Mouse (Mus musculus) kidney, embryonic 15.5 days (tissue): ENCODE data around the gene Dus3l. TPM values are rescaled to one million over a fixed set of nuclear protein-coding genes. Genes with fewer than 3 reads are reported as not detected.
A peak's percentile ranks its signal among the peaks of the same experiment; 100 is the strongest.

Experiments
- ATAC-seq: fragments of 200-750 bp; cut with Nextera tagmentation; replicated peaks from 2 replicates; pipeline ENCODE4 v1.8.0; 2017; ENCODE audit warnings: moderate TSS enrichment; ENCODE audit not compliant: low FRiP score
- H3K27ac ChIP-seq: fragments of 300-500 bp; sonication (generic); 2 replicates; pipeline ENCODE4 v1.5.1; 2015; ENCODE audit warnings: mild to moderate bottlenecking, inconsistent platforms
- H3K27me3 ChIP-seq: fragments of 300-500 bp; sonication (generic); 2 replicates; pipeline ENCODE4 v1.6.1; 2015; ENCODE audit warnings: inconsistent platforms
- H3K36me3 ChIP-seq: fragments of 300-500 bp; sonication (generic); 2 replicates; pipeline ENCODE4 v1.6.1; 2015; ENCODE audit warnings: inconsistent platforms
- H3K4me1 ChIP-seq: fragments of 300-500 bp; sonication (generic); 2 replicates; pipeline ENCODE4 v1.6.1; 2015; ENCODE audit warnings: inconsistent platforms
- H3K4me2 ChIP-seq: fragments of 300-500 bp; sonication (generic); 2 replicates; pipeline ENCODE4 v1.6.1; 2015; ENCODE audit warnings: moderate library complexity, mild to moderate bottlenecking, inconsistent platforms
- H3K4me3 ChIP-seq: fragments of 300-500 bp; sonication (generic); replicated peaks from 2 replicates; pipeline ENCODE4 v1.5.1; 2015; ENCODE audit warnings: mild to moderate bottlenecking, inconsistent platforms
- H3K9ac ChIP-seq: fragments of 300-500 bp; sonication (generic); 2 replicates; pipeline ENCODE4 v1.6.1; 2015; ENCODE audit warnings: mild to moderate bottlenecking, inconsistent platforms
- H3K9me3 ChIP-seq: fragments of 300-500 bp; sonication (generic); replicated peaks from 2 replicates; pipeline ENCODE4 v1.6.1; 2016; ENCODE audit warnings: inconsistent platforms
- WGBS: fragments of 180-500 bp; shearing (Covaris S2); methylation state at CpG from one replicate; pipeline ENCODE4 v1.1.7; 2015; ENCODE audit warnings: mixed read lengths; 5-methylcytosine and 5-hydroxymethylcytosine counted together
- polyA plus RNA-seq: library from polyadenylated mRNA; unstranded; fragments of >200 nt; fragmentation: Nextera tagmentation; extraction: Ambion mirVana; gene quantifications from 2 replicates; pipeline ENCODE4 v1.2.1, GENCODE M21; 2015

The Dus3l gene
- polyA plus RNA-seq = 46.5 and 54.6 TPM in 2 replicates

- peak within 1 kb of the TSS; percentile 82 for H3K4me2 ChIP-seq
- no peaks in the 10 kb centered on the region for H3K9me3 ChIP-seq
- WGBS = 1% methylated on average over 58 of the region's 58 CpGs
- H3K4me3 ChIP-seq = peak within 1 kb of the TSS; percentile 89
- peaks cover 36% of the 10 kb centered on the region for H3K36me3 ChIP-seq
- H3K4me1 ChIP-seq = peaks cover 31% of the 10 kb centered on the region
- ATAC-seq = peak; percentile 80
- peak within 1 kb of the TSS; percentile 75 for H3K9ac ChIP-seq
- peaks cover 6% of the 10 kb centered on the region; the same call in 1 of the 2 replicates for H3K27me3 ChIP-seq
- H3K27ac ChIP-seq = peak within 1 kb of the TSS; percentile 99
These were observed at the start of gene Dus3l for GRCm38 (mm10) chr17:56764474-56765354. Gene Dus3l, plus strand, starts transcription at chr17:56764757.

DNA sequence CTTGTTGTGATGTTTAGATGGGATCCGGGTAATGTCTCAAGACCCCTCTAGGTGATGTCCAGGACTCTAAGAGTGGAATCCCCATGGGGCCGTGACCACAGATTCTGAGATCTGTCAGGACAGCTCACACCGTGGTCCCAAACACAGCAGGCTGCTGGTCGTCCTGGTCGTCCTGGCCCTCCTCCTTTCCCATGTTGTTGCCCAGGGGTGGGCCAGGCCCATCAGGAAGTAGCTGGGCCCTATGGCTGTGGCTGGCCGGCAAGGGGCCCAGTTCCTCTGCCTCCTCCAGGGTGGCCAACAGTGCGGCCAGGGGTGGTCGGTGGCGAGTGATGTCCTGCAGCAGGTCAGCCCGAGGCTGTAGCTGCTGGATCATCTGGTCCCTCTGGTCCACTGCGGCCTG lies 49.2 kb upstream of the Dus3l start:
- ATAC-seq = no peak
- Histone ChIP-seq H3K9me3 (no peaks in the 10 kb centered on the region), H3K4me1 (peaks cover 34% of the 10 kb centered on the region), H3K36me3 (peaks cover 30% of the 10 kb centered on the region), H3K27ac (no peak overlapping the region), H3K4me3 (peak overlapping the region; percentile 95), H3K9ac (peak overlapping the region; percentile 85; the same call in 1 of the 2 replicates), H3K4me2 (peak overlapping the region; percentile 89; the same call in 1 of the 2 replicates), H3K27me3 (no peaks in the 10 kb centered on the region)
- 60% methylated on average over 11 of the region's 11 CpGs for WGBS

DNA sequence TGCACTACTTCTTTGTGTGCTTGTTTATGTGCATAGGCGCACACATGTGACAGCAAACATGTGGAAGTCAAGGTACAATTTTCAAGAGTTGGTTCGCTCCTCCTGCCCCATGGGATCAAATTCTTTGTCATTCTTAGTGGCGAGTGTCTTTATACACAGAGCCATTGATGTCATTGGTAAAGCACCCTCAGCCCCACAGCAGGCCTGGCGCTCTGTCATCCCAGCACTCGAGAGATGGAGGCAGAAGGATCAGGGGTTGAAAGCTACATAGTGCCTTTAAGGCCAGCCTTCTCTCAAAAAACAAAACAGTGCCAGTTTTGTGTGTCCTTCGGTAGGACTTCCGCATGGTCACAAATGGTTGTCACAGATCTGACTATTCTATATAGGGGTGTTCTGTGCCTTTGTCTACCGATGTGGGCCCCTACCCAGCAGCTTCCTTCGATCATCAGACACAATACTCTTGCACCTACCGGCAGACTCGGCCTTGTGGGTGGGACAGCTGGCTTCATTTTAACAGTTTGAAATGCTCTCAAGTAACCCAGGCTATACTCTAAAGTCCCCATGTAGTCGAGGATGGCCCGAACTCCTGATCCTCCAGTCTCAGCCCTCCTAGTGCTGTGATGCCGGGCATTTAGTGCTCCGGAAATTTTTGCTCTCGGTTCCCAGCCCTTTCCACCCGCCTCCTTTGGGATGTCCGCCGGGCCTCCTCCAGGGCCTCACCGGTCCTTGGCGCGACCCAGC lies 48.5 kb upstream of the Dus3l start:
- H3K4me3 ChIP-seq = peak overlapping the region; percentile 95
- H3K9ac ChIP-seq = peak overlapping the region; percentile 85
- no peaks in the 10 kb centered on the region for H3K27me3 ChIP-seq
- peaks cover 35% of the 10 kb centered on the region for H3K4me1 ChIP-seq
- H3K4me2 ChIP-seq = peak overlapping the region; percentile 89
- ATAC-seq = no peak
- 22% methylated on average over 22 of the region's 22 CpGs for WGBS
- H3K9me3 ChIP-seq = no peaks in the 10 kb centered on the region
- H3K27ac ChIP-seq = peak overlapping the region; percentile 81
- H3K36me3 ChIP-seq = peaks cover 27% of the 10 kb centered on the region

- peak; percentile 95 for ATAC-seq
- Histone ChIP-seq H3K9me3 (no peaks in the 10 kb centered on the region), H3K9ac (peak overlapping the region; percentile 90), H3K36me3 (peaks cover 27% of the 10 kb centered on the region), H3K4me3 (peak overlapping the region; percentile 95), H3K4me1 (peaks cover 39% of the 10 kb centered on the region), H3K4me2 (peak overlapping the region; percentile 89), H3K27me3 (no peaks in the 10 kb centered on the region), H3K27ac (peak overlapping the region; percentile 89)
- WGBS = under 1% methylated on average over 55 of the region's 55 CpGs
These were observed 47.7 kb upstream of the Dus3l start for GRCm38 (mm10) chr17:56716655-56717362.

- Histone ChIP-seq H3K4me3 (peak within 1 kb of the TSS; percentile 95), H3K36me3 (peaks cover 27% of the 10 kb centered on the region), H3K4me2 (peak within 1 kb of the TSS; percentile 89), H3K9ac (peak within 1 kb of the TSS; percentile 90), H3K9me3 (no peaks in the 10 kb centered on the region), H3K27me3 (no peaks in the 10 kb centered on the region), H3K4me1 (peaks cover 46% of the 10 kb centered on the region), H3K27ac (peak within 1 kb of the TSS; percentile 89)
- WGBS = under 1% methylated on average over 59 of the region's 59 CpGs
- ATAC-seq = peak; percentile 75
These were observed 47.0 kb upstream of the Dus3l start, which contains the start of the genes Ndufa11 and Vmac for GRCm38 (mm10) chr17:56717363-56718058. Gene Ndufa11, plus strand, starts transcription at chr17:56717767. Gene Vmac, minus strand, starts transcription at chr17:56718022.

- ATAC-seq = 0 out of 2 replicates have a peak, but pooled peaks have one; percentile 16
- no peak overlapping the region for H3K4me3 ChIP-seq
- peaks cover 59% of the 10 kb centered on the region for H3K4me1 ChIP-seq
- WGBS = 19% methylated on average over 5 of the region's 5 CpGs
- no peaks in the 10 kb centered on the region for H3K9me3 ChIP-seq
- peak overlapping the region; percentile 72 for H3K27ac ChIP-seq
- peak overlapping the region; percentile 29; the same call in 1 of the 2 replicates for H3K9ac ChIP-seq
- H3K36me3 ChIP-seq = peaks cover 45% of the 10 kb centered on the region
- no peaks in the 10 kb centered on the region for H3K27me3 ChIP-seq
- H3K4me2 ChIP-seq = no peak overlapping the region
These were observed 42.1 kb upstream of the Dus3l start for GRCm38 (mm10) chr17:56722441-56722840.

DNA sequence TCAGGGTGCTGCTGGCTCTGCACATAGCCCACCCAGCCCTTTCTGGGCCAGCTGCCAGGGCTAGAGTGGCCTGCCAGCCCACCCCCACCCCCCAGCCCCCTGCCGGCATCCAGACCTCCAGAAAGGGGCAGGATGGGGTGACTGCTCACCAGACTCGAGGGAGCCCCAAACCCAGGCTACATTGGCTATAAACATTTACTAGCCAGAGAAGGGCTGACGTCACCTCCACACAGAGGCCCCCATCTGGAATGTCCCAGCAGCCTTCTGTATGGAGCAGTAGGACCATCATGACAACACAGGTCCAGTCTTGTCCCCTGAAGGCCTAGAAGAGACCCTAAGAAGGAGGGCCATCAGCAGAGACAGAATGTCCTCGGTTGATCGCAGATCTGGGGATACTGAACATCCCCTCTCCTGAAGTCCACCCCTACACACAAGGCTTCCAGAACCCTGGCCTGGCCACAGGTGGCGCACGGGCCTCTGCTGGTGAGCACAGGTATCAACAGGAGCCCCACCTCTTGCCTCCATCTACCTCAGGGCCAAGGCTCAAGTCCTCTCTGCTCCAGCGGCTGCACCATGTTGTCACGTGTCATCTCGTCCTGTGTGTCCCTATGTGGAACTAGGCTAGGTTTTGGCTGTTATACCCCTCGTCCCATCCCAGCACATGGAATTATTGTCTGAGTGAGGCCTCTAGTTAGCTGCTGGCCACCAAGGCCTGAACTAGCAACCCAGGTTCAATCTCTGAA lies 41.0 kb upstream of the Dus3l start:
- Histone ChIP-seq H3K9ac (0 out of 2 replicates have a peak overlapping the region, but pooled peaks have one; percentile 14), H3K36me3 (peaks cover 45% of the 10 kb centered on the region), H3K27me3 (no peaks in the 10 kb centered on the region), H3K4me2 (no peak overlapping the region), H3K4me1 (peaks cover 64% of the 10 kb centered on the region), H3K27ac (0 out of 2 replicates have a peak overlapping the region, but pooled peaks have one; percentile 72), H3K4me3 (no peak overlapping the region), H3K9me3 (no peaks in the 10 kb centered on the region)
- ATAC-seq = no peak
- 75% methylated on average over 11 of the region's 11 CpGs for WGBS

- Histone ChIP-seq H3K9ac (no peak overlapping the region), H3K9me3 (no peaks in the 10 kb centered on the region), H3K27me3 (no peaks in the 10 kb centered on the region), H3K4me2 (peak overlapping the region; percentile 14; the same call in 1 of the 2 replicates), H3K27ac (peak overlapping the region; percentile 76), H3K36me3 (peaks cover 30% of the 10 kb centered on the region), H3K4me1 (peaks cover 47% of the 10 kb centered on the region), H3K4me3 (no peak overlapping the region)
- ATAC-seq = peak; percentile 77
- 5% methylated on average over 7 of the region's 7 CpGs for WGBS
These were observed 37.4 kb upstream of the Dus3l start for GRCm38 (mm10) chr17:56727029-56727649.

DNA sequence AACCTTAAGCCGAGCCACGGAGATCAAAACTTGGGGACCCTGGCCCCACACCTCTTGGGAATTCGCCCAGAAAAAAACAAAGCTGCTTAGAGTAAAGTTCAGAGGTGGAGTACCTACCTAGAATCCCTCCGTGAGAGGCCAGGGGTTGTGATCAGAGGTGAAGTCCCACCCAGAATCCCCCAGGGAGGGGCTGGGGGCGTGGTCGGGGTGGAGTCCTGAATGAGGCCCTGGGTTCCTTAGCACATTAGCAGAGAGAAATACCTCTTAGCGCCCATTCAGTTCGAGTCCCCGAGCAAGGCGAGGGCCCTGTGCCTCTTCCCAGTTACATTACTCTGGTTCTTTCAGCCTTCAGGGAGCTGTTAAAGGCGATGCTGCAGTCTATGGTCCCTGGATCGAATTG lies 36.9 kb upstream of the Dus3l start:
- no peaks in the 10 kb centered on the region for H3K9me3 ChIP-seq
- H3K27me3 ChIP-seq = no peaks in the 10 kb centered on the region
- H3K4me3 ChIP-seq = no peak overlapping the region
- 10% methylated on average over 12 of the region's 12 CpGs for WGBS
- peak overlapping the region; percentile 76 for H3K27ac ChIP-seq
- no peak for ATAC-seq
- H3K36me3 ChIP-seq = peaks cover 25% of the 10 kb centered on the region
- no peak overlapping the region for H3K9ac ChIP-seq
- peak overlapping the region; percentile 14; the same call in 1 of the 2 replicates for H3K4me2 ChIP-seq
- H3K4me1 ChIP-seq = peaks cover 41% of the 10 kb centered on the region

DNA sequence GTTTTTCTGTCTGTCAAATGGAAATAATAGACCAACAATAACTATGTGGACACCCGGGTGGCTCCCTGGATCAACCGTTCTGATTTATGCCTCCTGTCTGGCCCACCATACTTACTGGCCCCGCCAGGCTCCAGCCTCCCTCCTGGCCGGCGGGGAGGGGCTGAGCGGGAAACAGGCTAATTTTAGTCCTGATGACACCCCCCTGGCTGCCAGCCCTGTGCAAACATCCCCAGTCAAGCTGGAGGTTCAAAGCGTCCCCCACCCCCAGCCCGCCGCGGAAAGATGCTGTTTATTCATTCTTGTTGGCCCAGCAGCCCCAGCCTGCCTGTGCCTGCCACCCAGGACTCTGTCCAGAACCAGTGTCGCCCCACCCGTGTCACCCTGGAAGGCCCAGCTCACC lies 36.4 kb upstream of the Dus3l start:
- no peak overlapping the region for H3K4me3 ChIP-seq
- H3K4me1 ChIP-seq = peaks cover 37% of the 10 kb centered on the region
- ATAC-seq = no peak
- no peak overlapping the region for H3K9ac ChIP-seq
- H3K36me3 ChIP-seq = peaks cover 20% of the 10 kb centered on the region
- no peaks in the 10 kb centered on the region for H3K27me3 ChIP-seq
- WGBS = 14% methylated on average over 12 of the region's 12 CpGs
- H3K27ac ChIP-seq = no peak overlapping the region
- no peaks in the 10 kb centered on the region for H3K9me3 ChIP-seq
- H3K4me2 ChIP-seq = peak overlapping the region; percentile 15
